Mouse (Mus musculus) urinary bladder, postnatal 36 days (tissue): ENCODE measurements around the gene Ccdc18.
"Not testable (repeated sequence)": the region's sequence is repeated elsewhere in the genome, so short reads cannot be mapped to it uniquely, and the experiment has no call there.

ENCODE experiments used
- DNase-seq, 2 experiments: peaks; one replicate each; pipeline ENCODE4 v3.0.0; 2022; ENCODE audit warnings: low spot score in 2 of 2, mixed read lengths in 1 of 2

Ccdc18 gene

GRCm38 (mm10) chr5:108262722-108263121, 130.0 kb downstream of the Ccdc18 start:
- peak in 1 of 2 experiments; percentile 19 for DNase-seq

- DNase-seq = not testable (repeated sequence)
Observed at GRCm38 (mm10) chr5:108263785-108264184, 131.1 kb downstream of the Ccdc18 start.

- no peak for DNase-seq
Observed at GRCm38 (mm10) chr5:108266990-108267389, 134.3 kb downstream of the Ccdc18 start.

GRCm38 (mm10) chr5:108268127-108269062, 135.7 kb downstream of the Ccdc18 start, which contains the start of gene Dr1:
Gene Dr1 (plus strand): TSS chr5:108268897.
- DNase-seq = peak; percentile 72 to 86

GRCm38 (mm10) chr5:108269063-108269810, 136.6 kb downstream of the Ccdc18 start:
- peak in 1 of 2 experiments; percentile 25 for DNase-seq

- no peak for DNase-seq
Observed at GRCm38 (mm10) chr5:108269811-108270151, 137.1 kb downstream of the Ccdc18 start.

GRCm38 (mm10) chr5:108270415-108270814, 137.7 kb downstream of the Ccdc18 start:
- DNase-seq = no peak

- not testable (repeated sequence) for DNase-seq
Observed at GRCm38 (mm10) chr5:108271345-108271744, 138.7 kb downstream of the Ccdc18 start.
